Mouse (Mus musculus): ENCODE measurements at regions not wholly inside any gene's neighbourhood (a gene's known extent, or its start where the extent isn't known, plus 50 kb on each side); places are given as distances from the start of the nearest gene placed in this dataset.
"Not testable (repeated sequence)": the region's sequence is repeated elsewhere in the genome, so short reads cannot be mapped to it uniquely, and the experiment has no call there.

DNA sequence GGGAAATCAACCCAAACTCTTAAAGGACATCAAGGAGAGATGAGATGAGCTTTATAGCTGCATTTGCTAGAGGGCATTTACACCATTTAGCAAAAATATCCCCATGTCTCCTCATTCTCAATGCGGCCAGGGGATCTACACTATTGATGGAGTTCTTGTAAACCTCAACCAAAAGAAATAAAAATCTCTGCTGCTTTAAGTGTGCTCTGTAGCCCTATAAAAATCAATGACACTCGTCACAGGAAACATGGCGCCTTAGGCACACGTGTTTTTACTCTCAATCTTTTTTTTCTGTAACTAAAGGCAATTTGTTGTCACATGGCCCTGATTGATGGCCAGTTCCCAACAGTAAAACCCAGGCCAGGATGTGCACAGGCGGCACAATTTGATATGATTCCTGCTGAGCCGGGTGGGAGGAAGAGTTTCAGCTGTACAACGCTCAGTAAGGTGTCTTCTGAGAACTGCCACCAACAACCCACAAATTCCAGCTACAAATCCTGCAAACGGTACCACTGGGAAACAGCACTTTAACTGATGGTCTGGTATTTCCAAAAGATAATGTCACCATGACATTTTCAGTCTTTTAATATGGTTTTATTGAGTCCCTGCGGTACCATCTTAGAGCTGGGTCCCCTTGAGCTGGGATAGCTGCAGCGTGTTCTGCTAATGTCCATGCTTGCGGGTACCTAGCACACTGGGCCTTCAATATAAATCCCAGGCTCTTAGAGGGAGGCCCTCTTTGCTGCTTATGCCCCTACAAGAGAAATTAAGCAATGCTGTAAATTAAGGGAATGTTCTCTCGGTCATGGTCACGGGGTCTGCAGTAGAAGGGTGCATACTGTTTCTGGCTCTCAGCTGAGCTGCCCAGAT is 78.8 kb downstream of the Tpbg start:
- no peak for DNase-seq

DNA sequence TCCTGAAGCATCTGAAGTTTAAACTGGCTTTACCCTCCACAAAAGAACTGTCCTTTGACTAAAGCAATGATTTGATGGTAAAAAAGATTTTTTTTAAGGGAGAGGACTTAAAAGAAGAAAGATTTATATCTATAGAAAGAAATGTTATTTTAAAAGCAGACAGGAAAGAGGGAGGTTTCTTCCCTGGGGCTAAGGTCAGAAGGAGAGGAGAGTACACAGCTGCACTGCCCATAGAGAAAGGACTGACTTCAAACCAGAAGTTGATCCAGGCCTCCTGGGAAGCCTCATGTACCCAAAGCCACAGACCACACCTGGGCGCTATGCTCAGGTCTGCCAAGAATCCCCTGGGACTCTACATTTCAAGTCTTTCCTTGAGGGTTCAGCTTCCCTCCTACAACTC is 83.1 kb downstream of the Tpbg start:
- no peak for DNase-seq

DNA sequence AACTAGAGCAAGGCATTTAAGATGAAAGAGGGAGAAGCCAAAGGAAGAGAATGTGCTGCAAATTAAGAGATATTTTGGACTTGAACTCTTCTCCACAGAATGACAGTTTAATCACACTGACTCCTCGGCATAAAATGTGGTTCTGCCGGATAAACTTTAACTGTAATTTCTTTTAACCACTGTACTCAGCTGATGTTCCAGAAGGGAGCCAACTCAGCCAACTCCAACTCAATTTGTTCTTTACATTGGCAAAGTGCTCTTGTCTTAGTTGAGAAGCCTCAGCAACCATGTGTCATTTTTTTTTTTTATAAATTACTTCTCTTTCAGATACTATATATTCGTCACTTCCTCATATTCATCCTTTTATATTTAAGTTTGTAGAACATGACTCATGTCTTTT is 90.0 kb downstream of the Tpbg start:
- no peak for DNase-seq

DNA sequence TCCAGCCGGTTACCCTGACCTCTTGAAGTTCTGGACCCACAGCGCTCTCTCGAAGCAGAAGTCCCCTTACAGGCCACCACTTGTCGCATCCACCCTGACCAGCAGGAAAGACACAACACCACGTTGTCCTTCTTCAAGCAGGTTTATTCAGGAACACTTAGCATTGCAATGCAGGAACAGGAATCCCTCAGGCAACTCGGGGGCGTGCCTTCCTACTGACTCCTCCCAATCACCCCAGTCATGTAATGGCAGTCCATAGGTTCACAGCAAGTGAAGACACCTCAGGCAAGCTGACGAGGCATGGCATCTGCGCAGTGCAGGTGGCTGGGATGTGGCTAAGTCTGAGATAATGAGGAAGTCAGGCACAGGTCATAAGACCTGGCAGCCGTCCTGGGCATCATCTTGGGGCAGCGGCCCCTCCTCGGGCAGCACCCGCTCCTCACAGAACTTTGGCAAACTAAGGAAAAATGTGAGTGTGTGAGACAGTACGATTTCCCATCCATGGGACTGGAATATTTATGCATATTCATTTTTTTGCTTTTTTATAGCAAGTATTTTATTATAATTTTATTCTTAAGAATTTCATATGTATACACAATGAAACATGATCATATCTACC is 101.0 kb downstream of the Tpbg start:
- DNase-seq, result not testable (repeated sequence)

DNA sequence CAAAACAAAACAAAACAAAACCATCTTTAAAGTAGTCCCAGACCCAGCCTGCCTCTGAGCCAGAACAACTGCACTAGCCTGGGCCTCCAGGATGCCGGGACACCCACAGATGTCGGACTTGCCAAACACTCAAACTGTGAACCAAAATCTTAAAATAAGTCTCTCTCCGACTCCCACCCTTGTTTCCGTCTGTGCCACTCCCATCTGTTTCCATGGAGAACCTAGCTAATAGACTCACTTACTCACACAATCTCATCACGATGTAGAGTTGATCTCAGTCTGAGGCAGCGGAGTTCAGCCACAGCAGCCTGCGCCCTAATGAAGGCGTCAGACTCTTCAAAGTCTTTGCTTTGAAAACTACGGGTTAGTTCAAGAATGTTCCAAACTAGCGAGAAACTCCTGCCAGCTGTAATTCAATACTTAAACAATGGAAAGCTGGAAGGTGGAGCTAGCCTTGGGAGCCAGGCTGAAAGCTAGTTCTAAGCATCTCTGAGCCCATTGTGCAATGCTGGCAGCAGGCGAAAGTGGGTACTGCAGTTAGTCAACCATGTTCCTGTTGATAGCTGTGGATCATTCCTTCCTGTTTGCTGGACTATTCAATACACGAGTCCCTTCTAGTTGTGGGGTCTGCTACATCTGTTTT is 106.4 kb downstream of the Tpbg start:
- DNase-seq, result no peak

DNA sequence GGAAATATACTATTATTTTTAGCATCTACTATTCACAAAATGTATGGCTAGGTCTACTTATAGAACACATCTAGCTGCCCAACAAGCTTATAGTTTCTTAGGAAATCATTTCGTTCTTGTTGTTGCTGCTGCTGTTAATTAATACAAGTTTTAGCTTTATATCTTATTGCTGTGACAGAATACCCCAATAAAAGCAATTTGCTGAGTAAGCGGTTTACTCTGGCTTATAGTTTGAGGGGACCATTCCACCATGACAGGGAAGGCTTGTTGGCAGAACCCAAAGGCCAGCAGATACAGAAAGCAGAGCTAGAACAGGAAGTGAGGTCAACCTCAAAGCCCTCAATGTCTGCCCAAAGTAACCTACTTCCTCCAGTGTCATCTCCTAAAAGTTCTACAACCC is 109.6 kb downstream of the Tpbg start:
- no peak for DNase-seq

DNA sequence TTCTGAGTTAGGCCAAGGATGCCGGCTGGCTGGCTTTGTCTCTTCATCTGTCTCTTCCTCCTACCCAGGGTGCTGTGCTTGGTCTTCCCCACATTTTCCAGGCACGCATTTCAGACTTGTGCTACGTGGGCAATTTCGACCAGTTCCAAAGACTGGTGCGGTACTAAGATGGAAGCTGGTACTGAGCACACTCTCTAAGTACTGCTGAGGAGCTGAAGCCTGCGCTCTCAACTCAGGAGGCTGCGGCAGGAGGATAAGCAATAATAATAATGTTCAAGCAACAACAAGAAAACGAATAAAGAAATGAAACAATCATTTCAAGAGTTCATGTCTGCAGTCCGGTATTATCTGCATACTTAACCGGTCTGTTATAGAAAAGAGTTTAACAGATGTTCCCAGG is 127.9 kb downstream of the Tpbg start:
- DNase-seq, result no peak

DNA sequence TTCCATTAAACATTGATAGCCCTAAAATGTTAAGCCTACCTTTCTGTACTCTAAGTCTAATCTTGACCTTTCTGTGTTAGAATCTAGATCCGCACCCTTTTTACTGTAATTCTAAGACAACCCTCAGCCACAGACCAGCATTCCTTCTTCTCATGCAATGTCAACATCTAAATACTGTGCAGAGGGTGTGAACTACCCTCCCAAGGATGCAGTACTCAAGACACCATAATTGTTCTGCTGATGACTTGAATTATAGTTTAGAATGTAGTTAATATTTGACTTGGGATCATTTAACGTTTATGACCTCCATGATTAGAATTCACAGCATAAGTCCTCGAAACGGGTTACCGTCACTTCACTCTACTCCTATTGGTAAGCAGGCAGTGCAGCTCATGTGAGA is 139.2 kb downstream of the Tpbg start:
- no peak for DNase-seq

DNA sequence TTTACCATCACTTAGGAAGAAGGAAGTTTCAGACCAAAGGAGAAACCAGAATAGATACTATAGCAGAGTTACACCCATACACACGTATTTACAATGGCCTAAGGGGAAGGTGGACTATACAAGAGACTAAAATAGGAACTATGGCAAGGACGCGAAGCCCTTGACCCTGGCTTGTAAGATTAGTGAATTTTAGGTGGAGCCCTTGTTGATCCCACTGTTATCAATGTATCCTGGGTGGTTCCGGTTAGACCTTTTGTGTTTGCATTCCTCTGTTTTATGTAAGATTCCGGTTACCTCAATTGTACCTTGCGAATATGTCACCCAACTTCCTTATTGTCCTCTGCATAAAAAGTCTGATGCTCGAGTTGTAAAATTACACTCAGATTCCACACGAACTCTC is 141.3 kb downstream of the Tpbg start:
- DNase-seq, result not testable (repeated sequence)

DNA sequence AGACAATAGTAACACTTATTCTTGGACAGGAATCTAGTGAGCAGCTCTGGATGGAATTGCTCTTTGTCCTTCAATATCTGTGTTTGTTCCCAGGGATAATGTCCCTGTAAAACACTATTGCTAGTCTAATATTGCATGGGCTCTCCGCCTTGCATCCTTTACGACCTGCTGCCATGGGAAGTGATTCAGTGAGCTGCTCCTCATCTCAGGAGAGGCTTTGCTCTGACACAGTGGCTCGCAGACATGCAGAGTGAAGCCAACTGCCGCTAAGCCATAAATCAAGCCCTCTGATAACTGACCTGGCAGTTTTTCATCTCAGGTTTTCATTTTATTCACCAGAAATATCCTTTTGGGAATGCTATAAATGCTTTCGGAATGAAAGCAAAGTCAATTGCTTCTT is 143.5 kb downstream of the Tpbg start:
- DNase-seq, result no peak

DNA sequence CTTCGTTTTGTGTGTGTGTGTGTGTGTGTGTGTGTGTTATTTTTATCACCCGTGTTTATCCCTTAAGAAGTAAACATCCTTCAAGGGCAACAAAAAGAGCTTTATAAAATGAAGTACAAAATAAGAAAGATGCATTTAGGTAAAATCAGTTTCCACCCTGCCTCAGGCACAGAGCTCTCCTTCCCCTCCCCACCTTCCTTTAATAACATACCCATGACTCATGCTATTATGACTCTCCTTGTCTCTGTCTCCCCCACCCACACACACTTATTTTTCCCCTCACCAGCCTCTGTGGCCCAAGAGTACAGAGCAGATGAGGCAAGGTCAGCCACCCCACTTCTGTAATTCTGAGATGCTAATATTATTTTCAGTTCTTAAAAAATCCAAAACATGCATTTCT is 144.0 kb downstream of the Tpbg start:
- no peak for DNase-seq

DNA sequence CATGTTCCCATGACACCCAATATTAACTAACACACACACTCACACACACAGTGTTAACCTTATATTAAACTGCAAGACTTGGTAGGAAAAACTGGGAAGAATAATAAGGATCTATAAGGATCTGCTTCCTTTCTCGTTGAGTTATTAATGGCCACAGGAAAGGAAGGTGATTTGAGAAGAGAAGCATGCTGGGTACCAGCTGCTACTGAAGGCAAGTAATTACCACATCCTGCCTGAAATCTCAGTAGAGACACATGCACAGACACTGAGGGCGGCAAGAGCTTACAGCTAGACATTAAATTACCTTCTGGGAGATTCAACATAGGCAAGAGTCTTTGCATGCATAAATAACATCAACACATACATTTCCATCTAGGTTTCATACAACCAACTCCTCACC is 160.8 kb downstream of the Tpbg start:
- DNase-seq, result no peak

DNA sequence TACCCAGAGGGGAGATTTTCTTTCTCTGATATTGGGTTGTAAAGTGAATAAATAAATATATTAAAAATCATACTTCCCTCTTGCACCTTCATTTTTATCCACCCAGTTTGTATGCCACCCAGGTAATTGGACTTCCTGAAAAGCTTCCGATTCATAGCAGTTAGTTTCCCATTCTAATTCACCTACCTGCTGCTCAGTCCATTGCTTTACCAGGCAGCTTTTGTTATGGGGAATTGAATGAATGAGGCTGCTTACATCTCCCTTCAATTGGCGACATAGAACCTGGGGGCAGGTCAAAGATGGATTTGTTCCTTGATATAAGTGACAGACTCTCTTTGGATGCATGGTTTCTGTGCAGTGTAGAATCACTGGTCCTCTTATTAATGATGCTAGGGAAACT is 169.5 kb downstream of the Tpbg start:
- DNase-seq, result no peak

DNA sequence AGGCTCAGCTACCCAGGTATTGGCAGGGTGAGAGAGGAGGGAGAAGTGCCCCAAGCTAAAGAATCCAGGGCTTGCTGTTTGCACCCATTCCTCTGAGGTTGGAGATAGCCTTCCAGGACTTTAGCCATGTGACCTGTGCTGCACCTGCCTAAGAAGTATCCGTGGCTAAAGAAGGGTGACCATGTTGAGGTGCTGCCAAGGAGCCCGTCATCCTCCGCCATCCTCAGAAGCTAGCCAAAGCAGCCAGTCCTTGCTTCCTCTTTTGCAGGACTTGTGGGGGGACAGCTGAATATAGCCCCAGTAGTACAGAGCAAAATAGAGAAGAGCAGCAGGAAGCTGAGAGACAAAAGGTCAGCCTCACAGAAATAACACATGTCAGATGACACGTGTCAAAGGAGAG is 173.7 kb downstream of the Tpbg start:
- DNase-seq, result no peak

DNA sequence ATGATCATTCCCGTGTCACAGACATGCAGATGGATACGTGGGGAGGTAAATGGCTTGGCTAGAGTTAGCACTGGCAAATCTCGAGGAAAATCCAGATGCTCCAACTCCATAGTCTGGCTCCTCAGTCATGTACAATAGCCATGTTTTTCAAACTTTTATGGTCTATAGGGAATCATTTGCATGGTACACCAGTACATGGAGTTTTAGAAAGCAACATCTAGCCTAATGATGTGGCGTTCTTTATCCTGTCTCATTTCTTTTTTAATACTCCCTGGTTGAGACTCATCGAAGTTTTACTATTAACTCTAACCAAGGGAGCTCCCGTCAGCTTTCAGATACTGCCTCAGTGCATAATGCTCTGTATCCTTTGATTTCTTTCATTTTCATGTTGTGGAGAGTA is 178.0 kb downstream of the Tpbg start:
- no peak for DNase-seq

DNA sequence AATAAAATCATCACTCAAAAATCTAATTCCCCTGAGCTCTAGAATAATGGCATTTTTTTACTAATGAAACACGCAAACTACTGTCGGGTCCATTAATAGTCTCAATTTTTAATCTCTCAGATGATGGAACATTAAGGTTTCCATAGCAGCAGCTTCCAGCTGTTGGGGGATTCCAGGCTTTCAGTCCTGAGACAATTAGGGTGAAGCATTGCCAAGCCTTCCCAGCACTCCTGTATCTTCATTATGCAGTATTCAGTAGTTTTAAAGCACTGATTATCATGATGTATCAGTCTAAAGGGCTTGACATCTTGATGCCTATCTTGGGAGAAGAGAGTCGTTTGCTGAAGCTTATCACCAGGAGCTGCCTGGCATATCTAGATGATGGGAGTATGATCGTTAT is 178.6 kb downstream of the Tpbg start:
- no peak for DNase-seq

DNA sequence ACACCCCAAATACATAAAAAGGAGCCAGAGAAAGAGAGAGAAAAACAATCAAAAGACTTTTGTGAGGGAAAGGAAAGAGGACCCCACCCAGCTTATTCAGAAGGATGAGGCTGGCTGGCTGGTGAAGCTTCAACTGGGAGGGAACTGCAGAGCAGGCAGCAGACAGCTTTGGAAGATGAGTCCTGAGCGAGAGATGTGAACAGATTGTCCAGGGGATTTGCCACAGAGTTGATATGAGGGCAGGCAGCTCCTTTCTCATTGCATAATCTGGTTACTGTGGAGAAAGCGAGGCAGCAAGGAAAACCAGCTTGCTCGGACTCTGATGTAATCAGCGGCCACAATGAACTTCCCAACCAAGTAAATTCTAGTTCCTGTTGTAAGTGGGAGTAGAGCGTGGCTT is 188.6 kb downstream of the Tpbg start:
- no peak for DNase-seq

DNA sequence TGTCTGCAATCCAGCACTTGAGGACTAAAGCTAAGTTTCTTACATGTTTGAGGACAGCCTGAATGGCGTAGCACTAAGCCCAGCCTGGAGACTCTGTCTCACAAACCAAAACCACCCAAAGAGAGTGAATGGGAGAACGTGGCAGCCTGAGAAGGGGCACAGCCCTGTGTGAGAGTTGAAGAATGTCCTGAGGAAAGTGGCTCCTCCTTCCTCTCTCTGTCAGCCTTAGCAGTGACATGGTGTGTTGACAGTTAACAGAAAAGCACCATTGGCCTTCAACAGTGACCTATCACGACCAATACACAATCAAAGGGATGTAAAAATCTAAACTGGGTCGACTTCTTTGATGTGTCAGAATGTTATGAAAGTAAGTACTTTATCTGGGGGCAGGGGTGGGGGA is 201.9 kb downstream of the Tpbg start:
- DNase-seq, result no peak

DNA sequence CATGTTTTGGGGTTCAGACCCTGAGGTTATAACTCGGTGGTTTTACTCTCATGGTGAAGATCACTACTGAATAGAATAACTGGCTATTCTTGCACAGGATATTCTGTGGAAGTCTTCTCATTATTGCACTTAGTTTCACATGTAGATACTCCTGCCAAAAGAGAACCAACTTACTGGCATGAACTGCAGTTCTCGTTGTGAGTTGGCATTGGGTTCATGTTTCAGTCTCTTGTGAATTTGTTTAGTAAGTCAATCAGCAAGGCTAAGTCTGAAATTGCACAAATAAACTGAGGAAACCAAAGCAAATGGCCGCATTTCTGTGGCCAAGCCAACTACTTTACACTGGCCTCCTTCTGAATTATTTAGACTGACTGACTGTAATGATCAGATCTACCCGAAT is 215.9 kb downstream of the Tpbg start:
- DNase-seq, result peak; percentile 3

DNA sequence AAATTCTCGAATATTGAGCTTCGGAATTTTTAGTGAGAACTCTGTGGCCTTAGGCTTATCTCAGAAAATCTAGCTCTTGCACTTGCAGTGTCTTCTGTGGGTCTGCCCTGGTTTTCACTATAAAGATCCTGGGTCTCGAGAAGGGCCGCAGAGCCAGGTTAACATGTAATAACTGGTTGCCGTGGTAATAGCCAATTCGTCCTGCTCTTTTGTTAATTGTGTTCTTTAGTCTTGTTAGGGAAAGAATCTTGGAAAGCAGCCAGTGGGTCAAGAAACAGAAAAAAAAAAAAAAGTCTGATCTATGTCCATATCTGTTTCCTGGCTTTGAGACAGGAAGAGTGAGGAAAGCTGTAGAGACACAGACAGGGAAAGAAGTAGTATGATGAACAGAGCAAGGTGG is 217.9 kb downstream of the Tpbg start:
- no peak for DNase-seq

DNA sequence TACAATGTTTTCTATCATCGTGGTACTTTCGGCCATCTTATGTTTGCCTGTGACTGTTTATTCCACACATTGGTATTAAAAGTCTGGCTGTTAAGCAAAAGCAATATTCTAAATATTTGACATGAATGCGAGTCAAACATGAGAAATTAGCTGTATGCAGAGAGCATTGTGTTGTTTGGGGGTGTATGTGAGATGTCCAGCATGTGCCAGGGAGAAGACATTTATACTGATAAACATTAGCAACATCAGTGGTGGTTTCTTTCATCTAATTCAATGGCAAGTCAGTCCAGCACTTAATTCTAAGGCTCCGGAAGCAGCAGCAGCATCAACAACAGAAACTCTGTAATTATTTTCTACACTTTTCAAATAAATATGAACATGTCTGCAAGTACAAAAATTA is 219.1 kb downstream of the Tpbg start:
- DNase-seq, result no peak

DNA sequence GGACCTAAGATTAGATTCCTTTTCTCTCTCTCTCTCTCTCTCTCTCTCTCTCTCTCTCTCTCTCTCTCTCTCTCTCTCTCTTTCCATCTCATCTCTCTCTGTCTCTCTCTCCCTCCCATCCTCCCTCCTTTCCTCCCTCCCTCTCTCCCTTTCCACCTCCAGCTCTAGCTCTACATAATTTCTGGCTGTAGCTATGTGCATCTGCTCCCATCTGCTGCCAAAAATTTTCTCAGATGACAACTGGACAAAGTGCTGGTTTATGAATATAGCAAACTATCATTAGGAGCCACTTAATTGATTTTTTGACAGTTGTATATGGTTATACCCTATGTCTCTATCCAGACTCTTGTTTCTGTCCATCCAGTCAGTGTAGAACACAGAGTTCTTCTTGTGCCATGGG is 237.1 kb downstream of the Tpbg start:
- DNase-seq, result no peak

DNA sequence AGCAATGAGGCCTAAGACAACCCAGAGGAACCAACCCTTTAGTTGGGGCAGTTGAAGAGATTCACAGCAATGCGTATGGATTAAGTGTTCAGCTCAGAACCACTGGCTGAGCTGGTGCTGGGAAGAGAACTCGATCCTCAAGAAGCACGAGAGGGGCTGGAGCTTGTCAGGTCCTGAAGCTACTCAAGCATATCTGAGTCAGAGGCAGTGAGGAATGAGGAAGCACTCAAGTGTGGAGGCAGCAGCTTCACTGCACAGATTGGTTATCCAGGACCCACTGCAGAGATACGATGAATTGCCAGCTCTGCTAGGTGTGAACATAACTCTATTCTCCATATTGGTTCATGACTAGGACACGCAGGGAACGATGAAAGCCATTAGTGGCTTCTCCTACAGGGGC is 239.7 kb downstream of the Tpbg start:
- DNase-seq, result no peak

DNA sequence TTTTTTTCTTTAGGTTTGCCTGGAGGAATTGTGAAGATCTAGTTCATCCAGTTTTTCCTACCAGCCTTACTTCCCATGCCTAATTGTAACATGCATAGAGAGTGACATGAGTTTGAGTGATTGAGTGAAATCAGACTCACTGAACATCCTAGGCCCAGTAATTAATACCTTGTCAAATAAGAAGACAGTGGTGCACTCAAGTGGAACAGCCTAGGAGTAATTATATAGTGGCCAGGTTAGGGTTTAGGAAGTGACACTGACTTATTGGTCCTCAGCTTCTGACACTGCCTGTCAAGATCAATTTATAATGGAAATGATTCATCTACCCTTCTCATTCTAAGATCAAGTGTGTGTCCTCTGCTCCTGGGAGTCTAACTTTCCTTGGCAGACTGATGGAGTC is 250.8 kb downstream of the Tpbg start:
- no peak for DNase-seq

Measured in adrenal gland, adult 8-10 months (tissue).